Comparison of ENCODE assay signal across 8 mouse cellular contexts in genomic region chr11:120086702-120087152, GRCm38 (mm10). TPM values are rescaled to one million over a fixed set of nuclear protein-coding genes. Genes with fewer than 3 reads are reported as not detected.
DNase-seq lines count a peak whose midpoint lies in the region; ATAC-seq and TF ChIP-seq lines count a peak whose summit lies in the region.

TSS of gene Cep131 (minus strand) at chr11:120086827.

- peak within 1 kb of the TSS; percentile 91 for H3K4me2 ChIP-seq in embryonic facial prominence, embryonic 15.5 days (replicated peaks)
- H3K4me2 ChIP-seq in limb, embryonic 14.5 days (replicated peaks; ENCODE audit: low read depth, low read length, severe bottlenecking): peak within 1 kb of the TSS; percentile 95
- peak within 1 kb of the TSS; percentile 95 for H3K4me2 ChIP-seq in midbrain, postnatal 0 days (ENCODE audit: low read depth, low read length, poor library complexity, severe bottlenecking)

- H3K9ac ChIP-seq in embryonic facial prominence, embryonic 15.5 days: peak within 1 kb of the TSS; percentile 95
- H3K9ac ChIP-seq in limb, embryonic 14.5 days (ENCODE audit: low read depth, low read length, severe bottlenecking): peak within 1 kb of the TSS; percentile 88
- peak within 1 kb of the TSS; percentile 98 for H3K9ac ChIP-seq in midbrain, postnatal 0 days (replicated peaks; ENCODE audit: low read length, poor library complexity, severe bottlenecking)

- peaks cover 39% of the 10 kb centered on the region for H3K36me3 ChIP-seq in embryonic facial prominence, embryonic 15.5 days
- H3K36me3 ChIP-seq in limb, embryonic 14.5 days (ENCODE audit: control insufficient read depth, insufficient read depth, low read length): peaks cover 33% of the 10 kb centered on the region
- H3K36me3 ChIP-seq in midbrain, postnatal 0 days (ENCODE audit: insufficient read depth, low read length): peaks cover 32% of the 10 kb centered on the region

- under 1% methylated on average over 42 of the region's 42 CpGs for WGBS in bone marrow, adult 2 months
- WGBS in embryonic facial prominence, embryonic 15.5 days: under 1% methylated on average over 42 of the region's 42 CpGs
- WGBS in limb, embryonic 14.5 days: under 1% methylated on average over 37 of the region's 42 CpGs
- WGBS in midbrain, postnatal 0 days: 1% methylated on average over 37 of the region's 42 CpGs

- no peaks in the 10 kb centered on the region for H3K27me3 ChIP-seq in embryonic facial prominence, embryonic 15.5 days
- no peaks in the 10 kb centered on the region for H3K27me3 ChIP-seq in limb, embryonic 14.5 days (ENCODE audit: control insufficient read depth, insufficient read depth, low read length)
- no peaks in the 10 kb centered on the region for H3K27me3 ChIP-seq in midbrain, postnatal 0 days (ENCODE audit: insufficient read depth, low read length)

- peak; percentile 98 for ATAC-seq in embryonic facial prominence, embryonic 15.5 days (ENCODE audit: insufficient number of reproducible peaks, low FRiP score, low TSS enrichment, low read depth)
- peak; percentile 98 for ATAC-seq in limb, embryonic 14.5 days (ENCODE audit: low FRiP score, low read depth)
- ATAC-seq in midbrain, postnatal 0 days (ENCODE audit: low FRiP score): peak; percentile 97

- no peak for TF ChIP-seq POLR2A in bone marrow, adult 2 months (IDR thresholded peaks at IDR 0.05; ENCODE audit: borderline replicate concordance, control insufficient read depth, low read depth, low read length)
- TF ChIP-seq POLR2A in limb, embryonic 14.5 days (IDR thresholded peaks at IDR 0.05; ENCODE audit: borderline replicate concordance, extremely low read depth, insufficient read depth, insufficient read length): no peak

- H3K4me1 ChIP-seq in bone marrow, adult 2 months (ENCODE audit: control insufficient read depth, insufficient read depth, low read length): peaks cover 2% of the 10 kb centered on the region; the same call in 1 of the 2 replicates
- peaks cover 18% of the 10 kb centered on the region for H3K4me1 ChIP-seq in embryonic facial prominence, embryonic 15.5 days
- H3K4me1 ChIP-seq in limb, embryonic 14.5 days (ENCODE audit: control insufficient read depth, insufficient read depth, low read length): peaks cover 11% of the 10 kb centered on the region
- peaks cover 10% of the 10 kb centered on the region for H3K4me1 ChIP-seq in midbrain, postnatal 0 days (ENCODE audit: insufficient read depth, low read length)

- H3K9me3 ChIP-seq in embryonic facial prominence, embryonic 15.5 days (replicated peaks): no peaks in the 10 kb centered on the region
- H3K9me3 ChIP-seq in limb, embryonic 14.5 days (ENCODE audit: control insufficient read depth, low read length): no peaks in the 10 kb centered on the region
- no peaks in the 10 kb centered on the region for H3K9me3 ChIP-seq in midbrain, postnatal 0 days (ENCODE audit: low read length)

- DNase-seq in 416B (ENCODE audit: low read depth): peak; percentile 97
- peak; percentile 98 for DNase-seq in heart, adult 8-10 months (ENCODE audit: low spot score)
- DNase-seq in kidney, adult 9 months: peak; percentile 99
- DNase-seq in limb, embryonic 14.5 days (ENCODE audit: low spot score): peak; percentile 97
- peak; percentile 99 for DNase-seq in midbrain, postnatal 0 days (ENCODE audit: low spot score)
- DNase-seq in spleen, postnatal 14 days (ENCODE audit: low spot score in 2 of 2): peak; percentile 93 to 95

- TF ChIP-seq CTCF in bone marrow, adult 2 months (IDR thresholded peaks at IDR 0.05; ENCODE audit: control insufficient read depth, insufficient read depth, low read length): no peak
- no peak for TF ChIP-seq CTCF in midbrain, postnatal 0 days (IDR thresholded peaks at IDR 0.05)

- H3K4me3 ChIP-seq in bone marrow, adult 2 months (replicated peaks; ENCODE audit: control insufficient read depth, low read depth, low read length): peak within 1 kb of the TSS; percentile 72
- peak within 1 kb of the TSS; percentile 86 for H3K4me3 ChIP-seq in embryonic facial prominence, embryonic 15.5 days (replicated peaks)
- H3K4me3 ChIP-seq in limb, embryonic 14.5 days (replicated peaks; ENCODE audit: low read length): peak within 1 kb of the TSS; percentile 94
- peak within 1 kb of the TSS; percentile 68 for H3K4me3 ChIP-seq in midbrain, postnatal 0 days (ENCODE audit: low read depth, low read length)

- no peak within 1 kb of the TSS; the same call in 1 of the 2 replicates for H3K27ac ChIP-seq in bone marrow, adult 2 months (ENCODE audit: control insufficient read depth, insufficient read depth, low read depth, low read length, poor library complexity)
- peak within 1 kb of the TSS; percentile 81 for H3K27ac ChIP-seq in embryonic facial prominence, embryonic 15.5 days (replicated peaks)
- H3K27ac ChIP-seq in limb, embryonic 14.5 days (replicated peaks; ENCODE audit: low read depth, low read length): peak within 1 kb of the TSS; percentile 52; the same call in 1 of the 2 replicates
- H3K27ac ChIP-seq in midbrain, postnatal 0 days (ENCODE audit: low read depth, low read length): peak within 1 kb of the TSS; percentile 85

RNA-seq across cellular contexts. Expression of gene Cep131, which starts in this region (rescaled TPM):
- polyA plus RNA-seq in bone marrow, adult 2 months (2011; ENCODE audit: insufficient read depth, insufficient read length, low replicate concordance, missing spikeins): 14.3 and 19.8 TPM in 2 replicates
- polyA plus RNA-seq in embryonic facial prominence, embryonic 15.5 days (2015; fragmentation: Nextera tagmentation; extraction: Ambion mirVana): 27.7 and 30.7 TPM in 2 replicates
- total RNA-seq in heart, adult 8-10 months (2022): 10 to 100 TPM in 3 of 4 experiments, 1 to 10 TPM in 1; 8.9 to 16.0 (median 11.7) TPM
- 26.6 and 31.7 TPM in 2 replicates for polyA plus RNA-seq in limb, embryonic 14.5 days (2012; rRNA removed)
- 23.3 and 23.8 TPM in 2 replicates for polyA plus RNA-seq in limb, embryonic 14.5 days (2014; fragmentation: Nextera tagmentation; extraction: Ambion mirVana)
- 17.7 and 19.0 TPM in 2 replicates for total RNA-seq in midbrain, postnatal 0 days (2014; rRNA removed)
- polyA plus RNA-seq in midbrain, postnatal 0 days (2015; fragmentation: Nextera tagmentation; extraction: Ambion mirVana): 25.4 and 27.7 TPM in 2 replicates
